Mouse (Mus musculus) MEL (cell line): ENCODE data around the gene Smad6.

Experiments
- SIN3A ChIP-seq: IDR thresholded peaks from 2 replicates; pipeline ENCODE4 v1.6.1; 2012; ENCODE audit warnings: low read length, improper control_type of control experiment, inconsistent platforms
- TCF12 ChIP-seq: IDR thresholded peaks from 2 replicates; pipeline ENCODE4 v1.6.1; 2014; ENCODE audit warnings: low read depth, mild to moderate bottlenecking, inconsistent platforms, low read length, improper control_type of control experiment, moderate library complexity

GRCm38 (mm10) chr9:63992761-63993160, 29.1 kb downstream of the Smad6 start:
- no peak for TF ChIP-seq SIN3A
- no peak for TF ChIP-seq TCF12
